Mouse (Mus musculus) heart, postnatal 0 days (tissue): Measurements from ENCODE around the gene Dhrs11. TPM values are rescaled to one million over a fixed set of nuclear protein-coding genes. Genes with fewer than 3 reads are reported as not detected.
"Not testable (repeated sequence)": the region's sequence is repeated elsewhere in the genome, so short reads cannot be mapped to it uniquely, and the experiment has no call there.

Experiments used
- ATAC-seq: fragments of 200-750 bp; cut with Nextera tagmentation; 2 replicates; pipeline ENCODE4 v1.8.0; 2017; ENCODE audit warnings: low read depth, moderate number of reproducible peaks, moderate library complexity; ENCODE audit not compliant: insufficient read depth
- DNase-seq: peaks from one replicate; pipeline ENCODE4 v3.0.0-alpha.2; 2016; ENCODE audit warnings: low spot score
- H3K27ac ChIP-seq: fragments of 300-500 bp; sonication (generic); 2 replicates; pipeline ENCODE4 v1.5.1; 2014; ENCODE audit warnings: low read depth, mild to moderate bottlenecking
- H3K27me3 ChIP-seq: fragments of 300-500 bp; sonication (generic); 2 replicates; pipeline ENCODE4 v1.6.1; 2014; ENCODE audit warnings: low read length, mixed read lengths; ENCODE audit not compliant: control insufficient read depth, insufficient read depth
- H3K36me3 ChIP-seq: fragments of 300-500 bp; sonication (generic); replicated peaks from 2 replicates; pipeline ENCODE4 v1.6.1; 2014; ENCODE audit warnings: low read length, mixed read lengths; ENCODE audit not compliant: control insufficient read depth, insufficient read depth
- H3K4me1 ChIP-seq: fragments of 300-500 bp; sonication (generic); 2 replicates; pipeline ENCODE4 v1.6.1; 2014; ENCODE audit warnings: antibody characterized with exemption; ENCODE audit not compliant: control insufficient read depth, insufficient read depth
- H3K4me2 ChIP-seq: fragments of 300-500 bp; sonication (generic); 2 replicates; pipeline ENCODE4 v1.6.1; 2014; ENCODE audit warnings: low read depth, mild to moderate bottlenecking, low read length, moderate library complexity
- H3K4me3 ChIP-seq: fragments of 300-500 bp; sonication (generic); 2 replicates; pipeline ENCODE4 v1.5.1; 2014; ENCODE audit warnings: low read depth, low read length
- H3K9ac ChIP-seq: fragments of 300-500 bp; sonication (generic); replicated peaks from 2 replicates; pipeline ENCODE4 v1.6.1; 2014; ENCODE audit warnings: low read depth, low read length, mixed read lengths
- H3K9me3 ChIP-seq: fragments of 300-500 bp; sonication (generic); replicated peaks from 2 replicates; pipeline ENCODE4 v1.6.1; 2016; ENCODE audit warnings: low read length; ENCODE audit not compliant: control insufficient read depth
- CTCF ChIP-seq: IDR thresholded peaks from 2 replicates; pipeline ENCODE4 v1.5.1; 2016; ENCODE audit warnings: antibody characterized with exemption, control low read depth, low read depth
- EP300 ChIP-seq: IDR thresholded peaks from 2 replicates; pipeline ENCODE4 v1.6.1; 2016; ENCODE audit warnings: antibody characterized with exemption, low read depth
- WGBS: fragments of 180-500 bp; shearing (Covaris S2); extraction: QIAGEN DNeasy Blood & Tissue Kit; methylation state at CpG from one replicate; pipeline ENCODE4 v1.1.7; 2014; 5-methylcytosine and 5-hydroxymethylcytosine counted together
- polyA plus RNA-seq: library from polyadenylated mRNA; unstranded; fragments of >200 nt; fragmentation: Nextera tagmentation; extraction: Ambion mirVana; gene quantifications from 2 replicates; pipeline ENCODE4 v1.2.1, GENCODE M21; 2015
- total RNA-seq: library from RNA; depleted of rRNA; stranded (reverse); fragments of >200 nt; gene quantifications from 2 replicates; pipeline ENCODE4 v1.2.3, GENCODE M21; 2014; ENCODE audit warnings: low replicate concordance

Dhrs11 gene
- total and polyA plus RNA-seq, 2 experiments from 2014 or later: 110 to 166 TPM

DNA sequence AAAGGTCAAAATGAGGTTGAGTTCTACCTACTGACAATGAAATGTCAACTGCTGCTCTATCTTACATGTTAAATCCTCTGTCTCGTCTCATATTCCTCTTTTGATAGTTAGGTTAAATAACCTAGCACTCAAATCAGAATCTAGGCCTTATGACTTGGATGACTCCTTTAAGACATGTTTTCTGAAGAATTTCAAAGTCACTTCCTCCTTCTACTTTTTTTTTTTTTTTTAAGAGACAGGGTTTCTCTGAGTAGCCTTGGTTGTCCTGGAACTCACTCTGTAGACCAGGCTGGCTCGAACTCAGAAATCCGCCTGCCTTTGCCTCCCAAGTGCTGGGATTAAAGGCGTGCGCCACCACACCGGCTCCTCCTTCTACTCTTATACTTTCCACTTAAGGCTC, 26.5 kb upstream of the Dhrs11 start:
- DNase-seq: no peak
- H3K36me3 ChIP-seq: peaks cover 78% of the 10 kb centered on the region
- no peaks in the 10 kb centered on the region for H3K9me3 ChIP-seq
- no peaks in the 10 kb centered on the region for H3K4me1 ChIP-seq
- 90% methylated on average over 6 of the region's 6 CpGs for WGBS
- TF ChIP-seq CTCF (no peak), EP300 (no peak)
- H3K4me3 ChIP-seq: no peak overlapping the region
- ATAC-seq: no peak
- H3K4me2 ChIP-seq: no peak overlapping the region
- no peak overlapping the region for H3K9ac ChIP-seq
- H3K27me3 ChIP-seq: no peaks in the 10 kb centered on the region
- no peak overlapping the region for H3K27ac ChIP-seq

DNA sequence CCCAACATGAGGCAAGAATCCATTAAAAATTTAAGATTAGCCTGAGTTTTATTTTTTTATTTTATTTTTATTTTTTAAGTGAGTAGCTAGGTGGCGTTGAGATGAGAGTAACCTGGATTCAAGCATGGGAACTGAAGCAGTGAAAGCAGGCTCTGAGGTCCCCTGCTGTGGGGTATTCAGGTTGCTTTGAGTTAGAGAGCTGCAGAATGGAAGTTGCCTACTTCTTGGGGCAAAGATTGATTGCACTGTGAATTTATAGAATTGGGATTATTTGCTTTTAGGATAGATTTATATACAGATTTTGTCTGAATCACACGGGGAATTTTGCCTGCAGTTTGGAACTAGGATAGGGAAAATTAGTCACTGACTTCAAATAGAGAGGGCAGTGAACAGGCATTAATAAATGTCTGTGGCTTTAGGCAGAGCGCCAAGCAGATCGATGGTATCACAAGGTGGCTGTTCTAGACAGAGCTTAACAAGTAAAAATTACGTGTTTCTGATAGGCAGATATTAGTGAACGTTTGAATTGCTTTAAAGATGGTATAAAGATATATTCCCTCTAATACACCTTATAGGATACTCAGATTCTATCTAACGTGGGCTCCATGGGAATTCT, 18.8 kb upstream of the Dhrs11 start:
- 78% methylated on average over 7 of the region's 7 CpGs for WGBS
- no peak for TF ChIP-seq EP300
- no peak for TF ChIP-seq CTCF
- H3K36me3 ChIP-seq: peaks cover 59% of the 10 kb centered on the region

DNA sequence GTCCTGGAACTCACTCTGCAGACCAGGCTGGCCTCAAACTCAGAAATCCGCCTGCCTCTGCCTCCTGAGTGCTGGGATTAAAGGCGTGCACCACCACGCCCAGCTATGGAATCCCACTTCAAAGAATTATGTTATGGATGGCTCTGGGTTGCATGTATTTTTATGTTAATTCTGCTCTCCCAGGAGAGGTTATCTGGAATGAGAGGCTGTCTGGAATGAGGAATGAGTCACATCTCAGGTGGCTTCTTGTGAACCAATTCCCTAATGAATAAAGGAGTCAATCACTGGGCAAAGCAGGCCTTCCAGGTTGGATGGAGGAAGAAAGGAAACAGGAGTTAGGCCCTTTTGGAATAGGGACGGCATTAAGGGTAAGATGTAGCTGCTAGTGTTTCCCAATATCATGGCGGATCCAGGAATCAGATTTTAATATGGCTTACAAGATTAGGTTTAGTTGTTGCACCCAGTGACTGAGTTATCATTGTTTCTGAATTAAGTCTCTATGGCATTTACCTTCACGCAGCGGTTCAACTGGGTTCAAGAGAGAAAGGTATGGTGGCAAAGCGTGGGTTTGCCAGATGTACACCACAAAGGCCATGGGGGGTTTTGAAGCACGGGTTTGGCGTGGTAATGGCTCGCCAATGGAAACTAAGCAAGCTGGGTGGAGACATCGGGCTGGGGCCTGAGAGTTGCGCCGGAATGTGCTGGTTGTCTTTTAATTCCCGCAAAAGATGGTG, 18.1 kb upstream of the Dhrs11 start:
- ATAC-seq: no peak
- no peak for DNase-seq
- H3K36me3 ChIP-seq: peaks cover 56% of the 10 kb centered on the region
- no peaks in the 10 kb centered on the region for H3K27me3 ChIP-seq
- no peak overlapping the region for H3K27ac ChIP-seq
- H3K9ac ChIP-seq: no peak overlapping the region
- WGBS: 95% methylated on average over 15 of the region's 15 CpGs
- no peak overlapping the region for H3K4me3 ChIP-seq
- TF ChIP-seq CTCF (no peak), EP300 (no peak)
- H3K9me3 ChIP-seq: no peaks in the 10 kb centered on the region
- no peak overlapping the region for H3K4me2 ChIP-seq
- H3K4me1 ChIP-seq: no peaks in the 10 kb centered on the region

More for the DNA sequence above, 18.8 kb upstream of the Dhrs11 start:
- DNase-seq (no peak), ATAC-seq (no peak)
- Histone ChIP-seq H3K4me3 (no peak overlapping the region), H3K9me3 (no peaks in the 10 kb centered on the region), H3K27me3 (no peaks in the 10 kb centered on the region), H3K27ac (no peak overlapping the region), H3K4me2 (no peak overlapping the region), H3K4me1 (no peaks in the 10 kb centered on the region), H3K9ac (no peak overlapping the region)

DNA sequence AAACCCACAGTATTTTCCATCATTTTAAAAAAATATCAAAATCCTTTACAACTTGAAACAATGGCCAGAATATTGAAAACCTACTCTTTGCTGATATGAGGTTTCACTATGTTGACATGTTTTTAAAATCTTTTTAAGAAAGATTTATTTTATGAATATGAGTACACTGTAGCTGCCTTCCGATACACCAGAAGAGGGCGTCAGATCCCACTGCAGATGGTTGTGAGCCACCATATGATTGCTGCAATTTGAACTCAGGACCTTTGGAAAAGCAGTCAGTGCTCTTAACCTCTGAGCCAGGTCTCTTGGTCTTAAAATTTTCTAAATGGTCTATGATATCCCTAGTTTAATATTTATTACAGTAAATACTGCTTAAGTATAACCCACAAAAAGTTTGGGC, 10.5 kb upstream of the Dhrs11 start:
- Histone ChIP-seq H3K9ac (no peak overlapping the region), H3K36me3 (peaks cover 71% of the 10 kb centered on the region), H3K27ac (no peak overlapping the region), H3K4me3 (no peak overlapping the region), H3K9me3 (no peaks in the 10 kb centered on the region), H3K4me1 (no peaks in the 10 kb centered on the region), H3K27me3 (no peaks in the 10 kb centered on the region), H3K4me2 (no peak overlapping the region)
- WGBS: 87% methylated on average over 2 of the region's 2 CpGs
- no peak for ATAC-seq
- no peak for TF ChIP-seq CTCF
- no peak for TF ChIP-seq EP300
- DNase-seq: no peak

DNA sequence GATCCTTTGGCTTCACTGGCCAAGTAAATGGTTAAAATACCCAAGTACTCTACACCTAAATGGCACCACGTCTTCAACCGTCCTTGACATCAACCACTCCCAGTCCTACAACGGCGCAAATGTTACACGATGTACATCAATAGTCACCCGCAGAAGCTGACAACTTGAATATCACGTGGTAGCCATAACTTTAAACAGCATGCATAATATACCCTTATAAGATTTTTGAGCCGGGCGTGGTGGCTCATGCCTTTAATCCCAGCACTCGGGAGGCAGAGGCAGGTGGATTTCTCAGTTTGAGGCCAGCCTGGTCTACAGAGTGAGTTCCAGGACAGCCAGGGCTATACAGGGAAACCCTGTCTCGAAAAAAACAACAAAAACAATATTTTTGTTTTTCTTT, 701 bp upstream of the Dhrs11 start:
- not testable (repeated sequence) for H3K9me3 ChIP-seq, H3K27me3 ChIP-seq, DNase-seq, ATAC-seq
- WGBS: 65% methylated on average over 11 of the region's 11 CpGs
- peak overlapping the region; percentile 74 for H3K4me2 ChIP-seq
- peak overlapping the region; percentile 78; the same call in 1 of the 2 replicates for H3K9ac ChIP-seq
- H3K4me1 ChIP-seq: peaks cover 20% of the 10 kb centered on the region
- H3K4me3 ChIP-seq: peak overlapping the region; percentile 89
- H3K27ac ChIP-seq: peak overlapping the region; percentile 97
- peaks cover 34% of the 10 kb centered on the region for H3K36me3 ChIP-seq
